Mouse (Mus musculus) neural tube, embryonic 14.5 days (tissue): ENCODE measurements at regions not wholly inside any gene's neighbourhood (a gene's known extent, or its start where the extent isn't known, plus 50 kb on each side); places are given as distances from the start of the nearest gene placed in this dataset.

Source experiments
- ATAC-seq: fragments of 200-750 bp; cut with Nextera tagmentation; 2 replicates; pipeline ENCODE4 v1.8.0; 2017; ENCODE audit warnings: low read depth, mild to moderate bottlenecking, moderate TSS enrichment, moderate library complexity
- H3K27ac ChIP-seq: fragments of 300-500 bp; sonication (generic); 2 replicates; pipeline ENCODE4 v1.5.1; 2014; ENCODE audit warnings: low read depth, mild to moderate bottlenecking, control low read depth, low read length, moderate library complexity, mixed read lengths
- H3K27me3 ChIP-seq: fragments of 300-500 bp; sonication (generic); 2 replicates; pipeline ENCODE4 v1.6.1; 2014; ENCODE audit warnings: low read length; ENCODE audit not compliant: control insufficient read depth, insufficient read depth
- H3K36me3 ChIP-seq: fragments of 300-500 bp; sonication (generic); 2 replicates; pipeline ENCODE4 v1.6.1; 2014; ENCODE audit warnings: low read length, mixed read lengths; ENCODE audit not compliant: control insufficient read depth, insufficient read depth
- H3K4me1 ChIP-seq: fragments of 300-500 bp; sonication (generic); 2 replicates; pipeline ENCODE4 v1.6.1; 2014; ENCODE audit warnings: low read length; ENCODE audit not compliant: control insufficient read depth, insufficient read depth
- H3K4me2 ChIP-seq: fragments of 300-500 bp; sonication (generic); 2 replicates; pipeline ENCODE4 v1.6.1; 2014; ENCODE audit warnings: mild to moderate bottlenecking, low read depth, low read length, control low read depth
- H3K4me3 ChIP-seq: fragments of 300-500 bp; sonication (generic); 2 replicates; pipeline ENCODE4 v1.5.1; 2014; ENCODE audit warnings: low read depth, low read length, control low read depth, mixed read lengths
- H3K9ac ChIP-seq: fragments of 300-500 bp; sonication (generic); replicated peaks from 2 replicates; pipeline ENCODE4 v1.6.1; 2014; ENCODE audit warnings: low read depth, mild to moderate bottlenecking, control low read depth, low read length, mixed read lengths
- H3K9me3 ChIP-seq: fragments of 300-500 bp; sonication (generic); 2 replicates; pipeline ENCODE4 v1.6.1; 2016; ENCODE audit warnings: low read length; ENCODE audit not compliant: control insufficient read depth
- WGBS: fragments of 180-500 bp; shearing (Covaris S2); extraction: QIAGEN DNeasy Blood & Tissue Kit; methylation state at CpG from one replicate; pipeline ENCODE4 v1.1.7; 2014; 5-methylcytosine and 5-hydroxymethylcytosine counted together

GRCm38 (mm10) chr14:105730786-105731185 is 165.8 kb downstream of the Spry2 start:
- Histone ChIP-seq H3K9me3 (no peaks in the 10 kb centered on the region), H3K27ac (no peak overlapping the region), H3K27me3 (no peaks in the 10 kb centered on the region), H3K9ac (no peak overlapping the region), H3K4me2 (no peak overlapping the region), H3K4me3 (no peak overlapping the region), H3K4me1 (peaks cover 15% of the 10 kb centered on the region), H3K36me3 (no peaks in the 10 kb centered on the region)
- ATAC-seq: peak; percentile 36; the same call in 1 of the 2 replicates
- 9% methylated on average over 4 of the region's 4 CpGs for WGBS

- H3K9me3 ChIP-seq: no peaks in the 10 kb centered on the region
- 94% methylated on average over 5 of the region's 5 CpGs for WGBS
- H3K4me2 ChIP-seq: no peak overlapping the region
- H3K4me3 ChIP-seq: no peak overlapping the region
- no peak overlapping the region for H3K27ac ChIP-seq
- H3K9ac ChIP-seq: no peak overlapping the region
- H3K36me3 ChIP-seq: no peaks in the 10 kb centered on the region
- ATAC-seq: no peak
- H3K4me1 ChIP-seq: peaks cover 15% of the 10 kb centered on the region
- no peaks in the 10 kb centered on the region for H3K27me3 ChIP-seq
These were observed 167.8 kb downstream of the Spry2 start for GRCm38 (mm10) chr14:105728841-105729240.

GRCm38 (mm10) chr14:105725741-105726140 is 170.9 kb downstream of the Spry2 start:
- WGBS: 63% methylated on average over 8 of the region's 8 CpGs
- no peak overlapping the region for H3K9ac ChIP-seq
- H3K4me1 ChIP-seq: no peaks in the 10 kb centered on the region; the same call in 1 of the 2 replicates
- no peak overlapping the region for H3K27ac ChIP-seq
- H3K36me3 ChIP-seq: no peaks in the 10 kb centered on the region
- no peaks in the 10 kb centered on the region for H3K9me3 ChIP-seq
- H3K4me2 ChIP-seq: no peak overlapping the region
- no peak overlapping the region for H3K4me3 ChIP-seq
- H3K27me3 ChIP-seq: no peaks in the 10 kb centered on the region
- ATAC-seq: no peak

- no peak overlapping the region for H3K4me2 ChIP-seq
- no peak overlapping the region for H3K4me3 ChIP-seq
- no peaks in the 10 kb centered on the region for H3K9me3 ChIP-seq
- no peaks in the 10 kb centered on the region for H3K36me3 ChIP-seq
- no peaks in the 10 kb centered on the region for H3K4me1 ChIP-seq
- 65% methylated on average over 2 of the region's 2 CpGs for WGBS
- no peak overlapping the region for H3K27ac ChIP-seq
- no peaks in the 10 kb centered on the region for H3K27me3 ChIP-seq
- no peak for ATAC-seq
- no peak overlapping the region for H3K9ac ChIP-seq
These were observed 173.7 kb downstream of the Spry2 start for GRCm38 (mm10) chr14:105722923-105723322.

- no peak overlapping the region for H3K4me3 ChIP-seq
- H3K4me2 ChIP-seq: no peak overlapping the region
- no peak for ATAC-seq
- H3K9me3 ChIP-seq: no peaks in the 10 kb centered on the region
- H3K27ac ChIP-seq: no peak overlapping the region
- no peaks in the 10 kb centered on the region for H3K4me1 ChIP-seq
- no peak overlapping the region for H3K9ac ChIP-seq
- WGBS: 85% methylated on average over 3 of the region's 3 CpGs
- H3K27me3 ChIP-seq: no peaks in the 10 kb centered on the region
- no peaks in the 10 kb centered on the region for H3K36me3 ChIP-seq
These were observed 175.0 kb downstream of the Spry2 start for GRCm38 (mm10) chr14:105721576-105721975.

- no peaks in the 10 kb centered on the region for H3K9me3 ChIP-seq
- H3K27ac ChIP-seq: no peak overlapping the region
- H3K4me1 ChIP-seq: no peaks in the 10 kb centered on the region
- H3K4me2 ChIP-seq: no peak overlapping the region
- H3K4me3 ChIP-seq: no peak overlapping the region
- 86% methylated on average over 6 of the region's 6 CpGs for WGBS
- no peaks in the 10 kb centered on the region for H3K27me3 ChIP-seq
- no peak for ATAC-seq
- H3K9ac ChIP-seq: no peak overlapping the region
- H3K36me3 ChIP-seq: no peaks in the 10 kb centered on the region
These were observed 175.7 kb downstream of the Spry2 start for GRCm38 (mm10) chr14:105720816-105721510.

- Histone ChIP-seq H3K4me2 (no peak overlapping the region), H3K4me1 (no peaks in the 10 kb centered on the region), H3K9me3 (no peaks in the 10 kb centered on the region), H3K27ac (no peak overlapping the region), H3K36me3 (no peaks in the 10 kb centered on the region), H3K27me3 (no peaks in the 10 kb centered on the region), H3K4me3 (no peak overlapping the region), H3K9ac (no peak overlapping the region)
- WGBS: 80% methylated on average over 6 of the region's 6 CpGs
- ATAC-seq: no peak
These were observed 177.8 kb downstream of the Spry2 start for GRCm38 (mm10) chr14:105718676-105719441.

- H3K9ac ChIP-seq: no peak overlapping the region
- H3K9me3 ChIP-seq: no peaks in the 10 kb centered on the region
- H3K27ac ChIP-seq: no peak overlapping the region
- H3K4me1 ChIP-seq: no peaks in the 10 kb centered on the region
- H3K4me3 ChIP-seq: no peak overlapping the region
- H3K4me2 ChIP-seq: no peak overlapping the region
- ATAC-seq: no peak
- H3K36me3 ChIP-seq: no peaks in the 10 kb centered on the region
- 77% methylated on average over 2 of the region's 2 CpGs for WGBS
- no peaks in the 10 kb centered on the region for H3K27me3 ChIP-seq
These were observed 178.8 kb downstream of the Spry2 start for GRCm38 (mm10) chr14:105717821-105718220.

- 80% methylated on average over 2 of the region's 2 CpGs for WGBS
- Histone ChIP-seq H3K9ac (no peak overlapping the region), H3K4me2 (no peak overlapping the region), H3K27ac (no peak overlapping the region), H3K36me3 (no peaks in the 10 kb centered on the region), H3K9me3 (no peaks in the 10 kb centered on the region), H3K27me3 (no peaks in the 10 kb centered on the region), H3K4me1 (no peaks in the 10 kb centered on the region), H3K4me3 (no peak overlapping the region)
- no peak for ATAC-seq
These were observed 187.9 kb downstream of the Spry2 start for GRCm38 (mm10) chr14:105708691-105709090.
